Mouse (Mus musculus) limb, embryonic 15.5 days (tissue): Measurements from ENCODE around the gene Osbpl3. TPM values are rescaled to one million over a fixed set of nuclear protein-coding genes. Genes with fewer than 3 reads are reported as not detected.

Experiments used
- ATAC-seq: fragments of 200-750 bp; cut with Nextera tagmentation; 2 replicates; pipeline ENCODE4 v1.8.0; 2017; ENCODE audit warnings: low read depth, moderate TSS enrichment; ENCODE audit not compliant: insufficient number of reproducible peaks, low FRiP score, low TSS enrichment
- H3K27ac ChIP-seq: fragments of 300-500 bp; sonication (generic); 2 replicates; pipeline ENCODE4 v1.5.1; 2015; ENCODE audit warnings: moderate library complexity, mild to moderate bottlenecking, inconsistent platforms
- H3K27me3 ChIP-seq: fragments of 300-500 bp; sonication (generic); 2 replicates; pipeline ENCODE4 v1.6.1; 2015; ENCODE audit warnings: inconsistent platforms
- H3K36me3 ChIP-seq: fragments of 300-500 bp; sonication (generic); 2 replicates; pipeline ENCODE4 v1.6.1; 2015; ENCODE audit warnings: inconsistent platforms
- H3K4me1 ChIP-seq: fragments of 300-500 bp; sonication (generic); 2 replicates; pipeline ENCODE4 v1.6.1; 2015; ENCODE audit warnings: inconsistent platforms
- H3K4me2 ChIP-seq: fragments of 300-500 bp; sonication (generic); 2 replicates; pipeline ENCODE4 v1.6.1; 2015; ENCODE audit warnings: mild to moderate bottlenecking, inconsistent platforms
- H3K4me3 ChIP-seq: fragments of 300-500 bp; sonication (generic); 2 replicates; pipeline ENCODE4 v1.5.1; 2015; ENCODE audit warnings: mild to moderate bottlenecking, inconsistent platforms
- H3K9ac ChIP-seq: fragments of 300-500 bp; sonication (generic); 2 replicates; pipeline ENCODE4 v1.6.1; 2015; ENCODE audit warnings: inconsistent platforms
- H3K9me3 ChIP-seq: fragments of 300-500 bp; sonication (generic); 2 replicates; pipeline ENCODE4 v1.6.1; 2016; ENCODE audit warnings: inconsistent platforms
- WGBS: fragments of 180-500 bp; shearing (Covaris S2); methylation state at CpG from one replicate; pipeline ENCODE4 v1.1.7; 2015; 5-methylcytosine and 5-hydroxymethylcytosine counted together
- polyA plus RNA-seq: library from polyadenylated mRNA; unstranded; fragments of >200 nt; fragmentation: Nextera tagmentation; extraction: Ambion mirVana; gene quantifications from 2 replicates; pipeline ENCODE4 v1.2.1, GENCODE M21; 2015

Osbpl3 gene
- polyA plus RNA-seq, 1 experiment from 2014 or later = 12.8 TPM

GRCm38 (mm10) chr6:50419518-50420290, 36.3 kb downstream of the Osbpl3 start:
- Histone ChIP-seq H3K27me3 (no peaks in the 10 kb centered on the region), H3K27ac (no peak overlapping the region), H3K9me3 (no peaks in the 10 kb centered on the region), H3K4me1 (peaks cover 14% of the 10 kb centered on the region), H3K4me2 (no peak overlapping the region), H3K4me3 (no peak overlapping the region), H3K36me3 (0 out of 2 replicates have a peak, but pooled peaks cover 4% of the 10 kb centered on the region), H3K9ac (no peak overlapping the region)
- no peak for ATAC-seq
- 69% methylated on average over 10 of the region's 10 CpGs for WGBS

GRCm38 (mm10) chr6:50418951-50419350, 37.0 kb downstream of the Osbpl3 start:
- H3K9ac ChIP-seq = no peak overlapping the region
- 93% methylated on average over 4 of the region's 4 CpGs for WGBS
- H3K27ac ChIP-seq = no peak overlapping the region
- no peaks in the 10 kb centered on the region for H3K9me3 ChIP-seq
- peaks cover 21% of the 10 kb centered on the region for H3K4me1 ChIP-seq
- H3K27me3 ChIP-seq = no peaks in the 10 kb centered on the region
- ATAC-seq = no peak
- H3K4me2 ChIP-seq = no peak overlapping the region
- 0 out of 2 replicates have a peak, but pooled peaks cover 4% of the 10 kb centered on the region for H3K36me3 ChIP-seq
- no peak overlapping the region for H3K4me3 ChIP-seq

- Histone ChIP-seq H3K4me3 (no peak overlapping the region), H3K4me1 (peaks cover 36% of the 10 kb centered on the region), H3K36me3 (no peaks in the 10 kb centered on the region), H3K9me3 (no peaks in the 10 kb centered on the region), H3K4me2 (no peak overlapping the region), H3K9ac (no peak overlapping the region), H3K27me3 (no peaks in the 10 kb centered on the region), H3K27ac (no peak overlapping the region)
- 95% methylated on average over 5 of the region's 5 CpGs for WGBS
- no peak for ATAC-seq
Observed at GRCm38 (mm10) chr6:50416854-50417253, 39.1 kb downstream of the Osbpl3 start.

- no peak overlapping the region for H3K4me2 ChIP-seq
- H3K36me3 ChIP-seq = no peaks in the 10 kb centered on the region
- no peaks in the 10 kb centered on the region for H3K27me3 ChIP-seq
- H3K9me3 ChIP-seq = no peaks in the 10 kb centered on the region
- peaks cover 36% of the 10 kb centered on the region for H3K4me1 ChIP-seq
- WGBS = 69% methylated on average over 6 of the region's 6 CpGs
- no peak overlapping the region for H3K9ac ChIP-seq
- no peak overlapping the region for H3K4me3 ChIP-seq
- no peak overlapping the region for H3K27ac ChIP-seq
- no peak for ATAC-seq
Observed at GRCm38 (mm10) chr6:50415431-50415830, 40.6 kb downstream of the Osbpl3 start.

GRCm38 (mm10) chr6:50414547-50414946, 41.5 kb downstream of the Osbpl3 start:
- H3K4me2 ChIP-seq = no peak overlapping the region
- H3K9ac ChIP-seq = no peak overlapping the region
- ATAC-seq = no peak
- no peaks in the 10 kb centered on the region for H3K27me3 ChIP-seq
- no peak overlapping the region for H3K27ac ChIP-seq
- H3K9me3 ChIP-seq = no peaks in the 10 kb centered on the region
- H3K36me3 ChIP-seq = no peaks in the 10 kb centered on the region
- no peak overlapping the region for H3K4me3 ChIP-seq
- peaks cover 30% of the 10 kb centered on the region for H3K4me1 ChIP-seq
- 48% methylated on average over 6 of the region's 6 CpGs for WGBS

- H3K9ac ChIP-seq = no peak overlapping the region
- WGBS = 73% methylated on average over 1 of the region's 1 CpGs
- H3K4me2 ChIP-seq = no peak overlapping the region
- H3K4me3 ChIP-seq = no peak overlapping the region
- H3K27me3 ChIP-seq = no peaks in the 10 kb centered on the region
- H3K9me3 ChIP-seq = no peaks in the 10 kb centered on the region
- peaks cover 28% of the 10 kb centered on the region for H3K4me1 ChIP-seq
- no peak overlapping the region for H3K27ac ChIP-seq
- no peak for ATAC-seq
- no peaks in the 10 kb centered on the region for H3K36me3 ChIP-seq
Observed at GRCm38 (mm10) chr6:50413381-50413780, 42.6 kb downstream of the Osbpl3 start.

GRCm38 (mm10) chr6:50412174-50412573, 43.8 kb downstream of the Osbpl3 start:
- Histone ChIP-seq H3K4me2 (no peak overlapping the region), H3K9ac (no peak overlapping the region), H3K27me3 (no peaks in the 10 kb centered on the region), H3K9me3 (no peaks in the 10 kb centered on the region), H3K4me1 (peaks cover 28% of the 10 kb centered on the region), H3K27ac (no peak overlapping the region), H3K36me3 (no peaks in the 10 kb centered on the region), H3K4me3 (no peak overlapping the region)
- ATAC-seq = no peak
- 23% methylated on average over 4 of the region's 4 CpGs for WGBS

GRCm38 (mm10) chr6:50404698-50405097, 51.3 kb downstream of the Osbpl3 start:
- Histone ChIP-seq H3K4me3 (no peak overlapping the region), H3K27me3 (no peaks in the 10 kb centered on the region), H3K4me2 (no peak overlapping the region), H3K9me3 (no peaks in the 10 kb centered on the region), H3K9ac (no peak overlapping the region), H3K27ac (no peak overlapping the region), H3K36me3 (no peaks in the 10 kb centered on the region), H3K4me1 (peaks cover 2% of the 10 kb centered on the region; the same call in 1 of the 2 replicates)
- ATAC-seq = no peak
- 74% methylated on average over 11 of the region's 11 CpGs for WGBS

GRCm38 (mm10) chr6:50403524-50403923, 52.5 kb downstream of the Osbpl3 start:
- no peak overlapping the region for H3K27ac ChIP-seq
- H3K9me3 ChIP-seq = no peaks in the 10 kb centered on the region
- H3K4me2 ChIP-seq = no peak overlapping the region
- H3K4me1 ChIP-seq = peaks cover 2% of the 10 kb centered on the region; the same call in 1 of the 2 replicates
- H3K4me3 ChIP-seq = no peak overlapping the region
- 13% methylated on average over 4 of the region's 4 CpGs for WGBS
- no peaks in the 10 kb centered on the region for H3K36me3 ChIP-seq
- H3K27me3 ChIP-seq = no peaks in the 10 kb centered on the region
- no peak overlapping the region for H3K9ac ChIP-seq
- no peak for ATAC-seq

- H3K4me2 ChIP-seq = no peak overlapping the region
- 77% methylated on average over 4 of the region's 4 CpGs for WGBS
- no peaks in the 10 kb centered on the region for H3K9me3 ChIP-seq
- no peak for ATAC-seq
- H3K4me1 ChIP-seq = peaks cover 2% of the 10 kb centered on the region; the same call in 1 of the 2 replicates
- H3K9ac ChIP-seq = no peak overlapping the region
- no peak overlapping the region for H3K4me3 ChIP-seq
- no peak overlapping the region for H3K27ac ChIP-seq
- no peaks in the 10 kb centered on the region for H3K36me3 ChIP-seq
- H3K27me3 ChIP-seq = no peaks in the 10 kb centered on the region
Observed at GRCm38 (mm10) chr6:50402872-50403271, 53.1 kb downstream of the Osbpl3 start.

- ATAC-seq = no peak
- 87% methylated on average over 6 of the region's 6 CpGs for WGBS
- Histone ChIP-seq H3K27me3 (no peaks in the 10 kb centered on the region), H3K9me3 (no peaks in the 10 kb centered on the region), H3K4me2 (no peak overlapping the region), H3K27ac (no peak overlapping the region), H3K4me1 (peaks cover 2% of the 10 kb centered on the region; the same call in 1 of the 2 replicates), H3K9ac (no peak overlapping the region), H3K36me3 (no peaks in the 10 kb centered on the region), H3K4me3 (no peak overlapping the region)
Observed at GRCm38 (mm10) chr6:50400234-50400633, 55.8 kb downstream of the Osbpl3 start.

- H3K27me3 ChIP-seq = no peaks in the 10 kb centered on the region
- H3K27ac ChIP-seq = no peak overlapping the region
- no peaks in the 10 kb centered on the region for H3K9me3 ChIP-seq
- WGBS = 43% methylated on average over 6 of the region's 7 CpGs
- H3K4me2 ChIP-seq = no peak overlapping the region
- H3K4me3 ChIP-seq = no peak overlapping the region
- ATAC-seq = no peak
- peaks cover 2% of the 10 kb centered on the region; the same call in 1 of the 2 replicates for H3K4me1 ChIP-seq
- no peak overlapping the region for H3K9ac ChIP-seq
- H3K36me3 ChIP-seq = no peaks in the 10 kb centered on the region
Observed at GRCm38 (mm10) chr6:50399427-50400195, 56.4 kb downstream of the Osbpl3 start.
